Mouse (Mus musculus) ZHBTc4 (cell line): ENCODE data around the gene Pkp4.
A peak's percentile ranks its signal among the peaks of the same experiment; 100 is the strongest.

Experiments used
- DNase-seq: peaks from one replicate; pipeline ENCODE4 v3.0.0-alpha.2; 2011; ENCODE audit warnings: low read depth, low spot score

The Pkp4 gene

GRCm38 (mm10) chr2:59271835-59272234, 111.2 kb downstream of the Pkp4 start:
- no peak for DNase-seq

- no peak for DNase-seq
Observed at GRCm38 (mm10) chr2:59272713-59273112, 112.1 kb downstream of the Pkp4 start.

- DNase-seq = no peak
Observed at GRCm38 (mm10) chr2:59280914-59281562, 120.4 kb downstream of the Pkp4 start.

GRCm38 (mm10) chr2:59282966-59283365, 122.3 kb downstream of the Pkp4 start:
- peak; percentile 34 for DNase-seq

GRCm38 (mm10) chr2:59284216-59284615, 123.6 kb downstream of the Pkp4 start:
- peak; percentile 44 for DNase-seq

- no peak for DNase-seq
Observed at GRCm38 (mm10) chr2:59284734-59285490, 124.3 kb downstream of the Pkp4 start.

GRCm38 (mm10) chr2:59285581-59285980, 124.9 kb downstream of the Pkp4 start:
- DNase-seq = no peak

- DNase-seq = no peak
Observed at GRCm38 (mm10) chr2:59286247-59286646, 125.6 kb downstream of the Pkp4 start.

- peak; percentile 26 for DNase-seq
Observed at GRCm38 (mm10) chr2:59287630-59288029, 127.0 kb downstream of the Pkp4 start.

GRCm38 (mm10) chr2:59289411-59289810, 128.8 kb downstream of the Pkp4 start:
- DNase-seq = no peak

GRCm38 (mm10) chr2:59290391-59290790, 129.7 kb downstream of the Pkp4 start:
- DNase-seq = no peak

GRCm38 (mm10) chr2:59299831-59300230, 139.2 kb downstream of the Pkp4 start:
- DNase-seq = no peak

GRCm38 (mm10) chr2:59301671-59302070, 141.0 kb downstream of the Pkp4 start:
- peak; percentile 51 for DNase-seq

GRCm38 (mm10) chr2:59302430-59302829, 141.8 kb downstream of the Pkp4 start:
- DNase-seq = peak; percentile 28

GRCm38 (mm10) chr2:59303530-59304063, 142.9 kb downstream of the Pkp4 start:
- DNase-seq = no peak

- DNase-seq = no peak
Observed at GRCm38 (mm10) chr2:59307302-59307701, 146.7 kb downstream of the Pkp4 start.

GRCm38 (mm10) chr2:59308055-59308454, 147.4 kb downstream of the Pkp4 start:
- peak; percentile 30 for DNase-seq

GRCm38 (mm10) chr2:59313293-59313692, 152.6 kb downstream of the Pkp4 start:
- peak; percentile 60 for DNase-seq

GRCm38 (mm10) chr2:59318631-59319030, 158.0 kb downstream of the Pkp4 start:
- DNase-seq = peak; percentile 75

- DNase-seq = no peak
Observed at GRCm38 (mm10) chr2:59327946-59328345, 167.3 kb downstream of the Pkp4 start.

- no peak for DNase-seq
Observed at GRCm38 (mm10) chr2:59331093-59331492, 170.4 kb downstream of the Pkp4 start.

- no peak for DNase-seq
Observed at GRCm38 (mm10) chr2:59332523-59332922, 171.9 kb downstream of the Pkp4 start.

- DNase-seq = no peak
Observed at GRCm38 (mm10) chr2:59338501-59338900, 177.9 kb downstream of the Pkp4 start.
